Mouse (Mus musculus) kidney, embryonic 15.5 days (tissue): Measurements from ENCODE around the gene Naga. TPM values are rescaled to one million over a fixed set of nuclear protein-coding genes. Genes with fewer than 3 reads are reported as not detected.

Experiments
- ATAC-seq: fragments of 200-750 bp; cut with Nextera tagmentation; replicated peaks from 2 replicates; pipeline ENCODE4 v1.8.0; 2017; ENCODE audit warnings: moderate TSS enrichment; ENCODE audit not compliant: low FRiP score
- H3K27ac ChIP-seq: fragments of 300-500 bp; sonication (generic); 2 replicates; pipeline ENCODE4 v1.5.1; 2015; ENCODE audit warnings: mild to moderate bottlenecking, inconsistent platforms
- H3K27me3 ChIP-seq: fragments of 300-500 bp; sonication (generic); 2 replicates; pipeline ENCODE4 v1.6.1; 2015; ENCODE audit warnings: inconsistent platforms
- H3K36me3 ChIP-seq: fragments of 300-500 bp; sonication (generic); 2 replicates; pipeline ENCODE4 v1.6.1; 2015; ENCODE audit warnings: inconsistent platforms
- H3K4me1 ChIP-seq: fragments of 300-500 bp; sonication (generic); 2 replicates; pipeline ENCODE4 v1.6.1; 2015; ENCODE audit warnings: inconsistent platforms
- H3K4me2 ChIP-seq: fragments of 300-500 bp; sonication (generic); 2 replicates; pipeline ENCODE4 v1.6.1; 2015; ENCODE audit warnings: moderate library complexity, mild to moderate bottlenecking, inconsistent platforms
- H3K4me3 ChIP-seq: fragments of 300-500 bp; sonication (generic); replicated peaks from 2 replicates; pipeline ENCODE4 v1.5.1; 2015; ENCODE audit warnings: mild to moderate bottlenecking, inconsistent platforms
- H3K9ac ChIP-seq: fragments of 300-500 bp; sonication (generic); 2 replicates; pipeline ENCODE4 v1.6.1; 2015; ENCODE audit warnings: mild to moderate bottlenecking, inconsistent platforms
- H3K9me3 ChIP-seq: fragments of 300-500 bp; sonication (generic); replicated peaks from 2 replicates; pipeline ENCODE4 v1.6.1; 2016; ENCODE audit warnings: inconsistent platforms
- WGBS: fragments of 180-500 bp; shearing (Covaris S2); methylation state at CpG from one replicate; pipeline ENCODE4 v1.1.7; 2015; ENCODE audit warnings: mixed read lengths; 5-methylcytosine and 5-hydroxymethylcytosine counted together
- polyA plus RNA-seq: library from polyadenylated mRNA; unstranded; fragments of >200 nt; fragmentation: Nextera tagmentation; extraction: Ambion mirVana; gene quantifications from 2 replicates; pipeline ENCODE4 v1.2.1, GENCODE M21; 2015

Gene Naga
- polyA plus RNA-seq, 1 experiment from 2014 or later = 61.7 TPM

GRCm38 (mm10) chr15:82342543-82342935 lies 3.8 kb upstream of the Naga start:
- Histone ChIP-seq H3K9me3 (no peaks in the 10 kb centered on the region), H3K4me3 (no peak overlapping the region), H3K27ac (no peak overlapping the region), H3K9ac (no peak overlapping the region), H3K4me2 (peak overlapping the region; percentile 82; the same call in 1 of the 2 replicates), H3K27me3 (no peaks in the 10 kb centered on the region), H3K36me3 (no peaks in the 10 kb centered on the region), H3K4me1 (peaks cover 61% of the 10 kb centered on the region)
- ATAC-seq = no peak
- WGBS = 76% methylated on average over 5 of the region's 5 CpGs

DNA sequence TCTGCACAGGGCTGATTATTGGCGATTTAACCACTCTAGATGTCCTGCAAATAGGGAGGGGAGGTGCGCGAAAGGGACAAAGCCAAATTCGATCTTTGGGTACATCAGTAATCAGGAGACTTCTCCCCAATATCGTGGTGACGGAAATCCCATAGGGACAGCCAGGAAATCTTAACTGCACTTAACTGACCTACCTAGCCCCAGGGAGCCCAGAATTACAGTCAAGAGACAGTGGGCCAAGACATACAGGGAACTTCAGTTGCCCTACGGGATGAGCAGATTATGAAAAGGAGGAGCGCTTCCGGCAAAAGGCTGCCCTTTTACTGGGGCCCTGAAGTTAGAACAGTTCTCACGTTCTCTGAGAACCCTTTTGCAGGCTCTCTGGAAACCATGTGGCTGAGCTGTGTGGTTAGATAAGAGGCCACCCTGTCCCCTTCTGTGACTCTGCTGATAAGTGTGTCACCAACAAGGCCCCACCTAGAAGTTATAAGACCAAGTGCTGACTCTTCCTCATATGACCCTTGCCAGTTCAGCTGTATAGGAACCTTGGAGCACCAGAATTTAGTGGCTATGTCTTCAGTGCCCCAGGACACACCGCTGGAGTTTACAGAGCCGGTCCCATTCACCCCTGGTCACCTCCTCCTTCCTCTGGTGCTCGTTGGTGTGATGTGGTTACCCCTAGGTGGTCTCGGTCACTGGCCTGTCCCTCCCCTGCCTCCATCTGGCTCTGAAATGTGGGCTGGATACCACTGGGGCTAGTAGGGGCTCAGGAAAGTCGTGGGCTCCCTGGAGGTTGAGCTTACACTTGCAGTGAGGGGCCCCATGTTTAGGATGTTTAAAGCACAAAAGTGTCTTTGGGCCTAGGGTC lies 3.2 kb upstream of the Naga start:
- H3K27me3 ChIP-seq = no peaks in the 10 kb centered on the region
- H3K4me1 ChIP-seq = peaks cover 59% of the 10 kb centered on the region
- peak overlapping the region; percentile 82 for H3K4me2 ChIP-seq
- no peaks in the 10 kb centered on the region for H3K9me3 ChIP-seq
- peak overlapping the region; percentile 49 for H3K4me3 ChIP-seq
- WGBS = 58% methylated on average over 15 of the region's 15 CpGs
- peak overlapping the region; percentile 62 for H3K9ac ChIP-seq
- no peak for ATAC-seq
- no peaks in the 10 kb centered on the region for H3K36me3 ChIP-seq
- H3K27ac ChIP-seq = peak overlapping the region; percentile 82

- no peaks in the 10 kb centered on the region for H3K9me3 ChIP-seq
- H3K27me3 ChIP-seq = no peaks in the 10 kb centered on the region
- H3K36me3 ChIP-seq = peaks cover 6% of the 10 kb centered on the region
- H3K9ac ChIP-seq = peak overlapping the region; percentile 62
- peak overlapping the region; percentile 49 for H3K4me3 ChIP-seq
- peak; percentile 3; the same call in 1 of the 2 replicates for ATAC-seq
- H3K27ac ChIP-seq = peak overlapping the region; percentile 82
- peak overlapping the region; percentile 82 for H3K4me2 ChIP-seq
- WGBS = under 1% methylated on average over 39 of the region's 40 CpGs
- H3K4me1 ChIP-seq = peaks cover 56% of the 10 kb centered on the region
These were observed 2.3 kb upstream of the Naga start for GRCm38 (mm10) chr15:82341036-82341501.

DNA sequence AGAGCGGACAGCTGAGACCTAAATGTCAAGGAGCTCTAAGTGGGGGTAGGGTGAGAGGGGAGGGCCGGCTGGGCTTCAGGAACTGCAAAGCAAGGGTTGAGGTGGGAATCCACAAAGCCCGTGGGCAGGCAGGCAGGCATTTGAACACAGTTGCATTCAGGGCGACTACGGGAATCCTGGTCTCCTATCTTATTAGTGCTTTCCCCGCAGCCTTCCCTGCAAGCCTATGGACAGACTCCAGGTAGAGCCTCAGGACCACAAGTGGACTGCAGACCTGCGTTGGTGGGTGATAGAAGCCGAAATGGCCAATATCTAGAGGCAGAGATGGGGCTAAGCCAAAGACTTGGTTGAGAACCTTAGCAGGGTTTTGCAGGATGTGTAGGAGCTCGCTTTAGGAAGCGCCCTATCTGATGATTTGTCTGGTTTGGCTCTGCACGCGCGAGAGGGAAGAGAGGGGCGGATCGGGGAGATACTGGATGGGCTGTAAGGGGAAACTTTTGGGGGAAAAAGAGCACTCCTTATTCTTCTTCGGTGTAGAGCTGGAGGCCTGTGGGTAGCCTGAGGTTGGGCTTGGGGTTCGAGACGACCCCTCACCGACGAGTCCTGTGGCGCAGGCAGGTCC lies 1.8 kb upstream of the Naga start:
- H3K9me3 ChIP-seq = no peaks in the 10 kb centered on the region
- H3K4me2 ChIP-seq = peak overlapping the region; percentile 82
- no peak for ATAC-seq
- H3K4me3 ChIP-seq = peak overlapping the region; percentile 49
- H3K27me3 ChIP-seq = no peaks in the 10 kb centered on the region
- WGBS = 38% methylated on average over 21 of the region's 21 CpGs
- H3K4me1 ChIP-seq = peaks cover 56% of the 10 kb centered on the region
- peaks cover 10% of the 10 kb centered on the region for H3K36me3 ChIP-seq
- H3K27ac ChIP-seq = peak overlapping the region; percentile 82
- H3K9ac ChIP-seq = peak overlapping the region; percentile 62

- Histone ChIP-seq H3K4me1 (peaks cover 56% of the 10 kb centered on the region), H3K36me3 (peaks cover 18% of the 10 kb centered on the region), H3K9ac (no peak overlapping the region), H3K9me3 (no peaks in the 10 kb centered on the region), H3K27ac (peak overlapping the region; percentile 82; the same call in 1 of the 2 replicates), H3K4me3 (no peak overlapping the region; the same call in 1 of the 2 replicates), H3K4me2 (no peak overlapping the region), H3K27me3 (no peaks in the 10 kb centered on the region)
- 73% methylated on average over 8 of the region's 8 CpGs for WGBS
- ATAC-seq = no peak
These were observed 1.0 kb upstream of the Naga start for GRCm38 (mm10) chr15:82339634-82340254.

GRCm38 (mm10) chr15:82339150-82339549 lies 425 bp upstream of the Naga start:
- H3K9me3 ChIP-seq = no peaks in the 10 kb centered on the region
- peak overlapping the region; percentile 54 for H3K4me3 ChIP-seq
- H3K9ac ChIP-seq = peak overlapping the region; percentile 53; the same call in 1 of the 2 replicates
- peak overlapping the region; percentile 82; the same call in 1 of the 2 replicates for H3K27ac ChIP-seq
- peak overlapping the region; percentile 65 for H3K4me2 ChIP-seq
- H3K4me1 ChIP-seq = peaks cover 56% of the 10 kb centered on the region
- peaks cover 24% of the 10 kb centered on the region for H3K36me3 ChIP-seq
- 60% methylated on average over 10 of the region's 10 CpGs for WGBS
- H3K27me3 ChIP-seq = no peaks in the 10 kb centered on the region
- ATAC-seq = no peak

GRCm38 (mm10) chr15:82337875-82338274 lies 850 bp downstream of the Naga start:
- WGBS = 27% methylated on average over 4 of the region's 4 CpGs
- H3K27ac ChIP-seq = 0 out of 2 replicates have a peak overlapping the region, but pooled peaks have one; percentile 33
- peaks cover 31% of the 10 kb centered on the region for H3K36me3 ChIP-seq
- ATAC-seq = no peak
- H3K9me3 ChIP-seq = no peaks in the 10 kb centered on the region
- peak overlapping the region; percentile 53 for H3K9ac ChIP-seq
- peaks cover 50% of the 10 kb centered on the region for H3K4me1 ChIP-seq
- H3K27me3 ChIP-seq = no peaks in the 10 kb centered on the region
- peak overlapping the region; percentile 54 for H3K4me3 ChIP-seq
- peak overlapping the region; percentile 65 for H3K4me2 ChIP-seq

- Histone ChIP-seq H3K9me3 (no peaks in the 10 kb centered on the region), H3K9ac (no peak overlapping the region), H3K36me3 (peaks cover 34% of the 10 kb centered on the region), H3K27me3 (no peaks in the 10 kb centered on the region), H3K4me1 (peaks cover 39% of the 10 kb centered on the region), H3K27ac (no peak overlapping the region), H3K4me2 (no peak overlapping the region), H3K4me3 (no peak overlapping the region)
- WGBS = 90% methylated on average over 12 of the region's 12 CpGs
- no peak for ATAC-seq
These were observed 2.1 kb downstream of the Naga start for GRCm38 (mm10) chr15:82336629-82337028.

GRCm38 (mm10) chr15:82335194-82335593 lies 3.5 kb downstream of the Naga start:
- WGBS = 96% methylated on average over 4 of the region's 4 CpGs
- H3K4me2 ChIP-seq = no peak overlapping the region
- H3K27ac ChIP-seq = no peak overlapping the region
- H3K9ac ChIP-seq = no peak overlapping the region
- H3K9me3 ChIP-seq = no peaks in the 10 kb centered on the region
- no peak for ATAC-seq
- no peak overlapping the region for H3K4me3 ChIP-seq
- no peaks in the 10 kb centered on the region for H3K27me3 ChIP-seq
- H3K4me1 ChIP-seq = peaks cover 24% of the 10 kb centered on the region
- H3K36me3 ChIP-seq = peaks cover 40% of the 10 kb centered on the region

GRCm38 (mm10) chr15:82325382-82325781 lies 13.3 kb downstream of the Naga start:
- no peak overlapping the region for H3K4me3 ChIP-seq
- H3K27ac ChIP-seq = no peak overlapping the region
- WGBS = 70% methylated on average over 2 of the region's 2 CpGs
- H3K36me3 ChIP-seq = peaks cover 12% of the 10 kb centered on the region
- no peaks in the 10 kb centered on the region for H3K9me3 ChIP-seq
- H3K4me1 ChIP-seq = 0 out of 2 replicates have a peak, but pooled peaks cover 5% of the 10 kb centered on the region
- no peak for ATAC-seq
- H3K27me3 ChIP-seq = no peaks in the 10 kb centered on the region
- H3K9ac ChIP-seq = no peak overlapping the region
- H3K4me2 ChIP-seq = no peak overlapping the region

DNA sequence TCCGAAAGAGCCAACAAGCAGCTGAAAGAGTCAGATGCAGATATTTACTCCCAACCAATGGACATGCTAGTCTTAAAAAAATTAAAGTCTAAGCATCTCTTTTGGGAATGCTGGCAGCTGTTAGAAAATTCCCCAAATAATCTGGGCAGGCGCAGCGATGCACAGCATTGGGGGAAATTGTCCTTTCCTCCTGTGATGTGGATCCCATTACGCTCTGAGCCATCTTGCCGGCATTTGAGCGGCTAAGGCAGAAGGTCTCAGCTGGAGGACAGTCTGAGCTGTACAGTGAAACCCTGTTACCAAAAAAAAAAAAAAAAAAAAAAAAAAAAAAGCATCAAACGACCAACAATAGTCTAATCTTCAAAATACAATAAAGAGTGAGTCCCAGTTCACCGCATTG lies 16.5 kb downstream of the Naga start:
- no peak overlapping the region for H3K4me2 ChIP-seq
- WGBS = 76% methylated on average over 8 of the region's 8 CpGs
- no peak overlapping the region for H3K9ac ChIP-seq
- H3K36me3 ChIP-seq = no peaks in the 10 kb centered on the region
- no peaks in the 10 kb centered on the region for H3K27me3 ChIP-seq
- H3K4me1 ChIP-seq = 0 out of 2 replicates have a peak, but pooled peaks cover 5% of the 10 kb centered on the region
- no peak for ATAC-seq
- H3K9me3 ChIP-seq = no peaks in the 10 kb centered on the region
- no peak overlapping the region for H3K4me3 ChIP-seq
- no peak overlapping the region for H3K27ac ChIP-seq

DNA sequence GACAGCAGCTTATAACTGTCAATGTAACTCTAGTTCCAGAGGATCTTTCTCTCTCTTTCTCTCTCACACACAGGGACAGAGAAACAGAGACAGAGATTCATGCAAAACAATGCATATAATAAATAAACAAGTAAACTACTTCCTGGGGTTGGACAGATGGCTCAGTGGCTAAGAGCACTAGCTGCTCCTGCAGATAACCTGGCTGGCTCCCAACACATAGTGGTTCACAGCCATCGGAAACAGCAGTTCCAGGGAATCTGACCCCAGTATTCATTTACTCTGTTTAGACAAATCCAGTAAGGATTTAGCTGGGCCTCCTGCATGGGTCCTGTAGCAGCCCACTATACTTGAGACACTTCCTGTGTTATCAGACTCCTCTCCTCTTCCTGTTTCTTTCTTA lies 19.1 kb downstream of the Naga start:
- Histone ChIP-seq H3K4me1 (peaks cover 17% of the 10 kb centered on the region), H3K27me3 (no peaks in the 10 kb centered on the region), H3K36me3 (no peaks in the 10 kb centered on the region), H3K27ac (no peak overlapping the region), H3K4me2 (no peak overlapping the region), H3K9ac (no peak overlapping the region), H3K9me3 (no peaks in the 10 kb centered on the region), H3K4me3 (no peak overlapping the region)
- WGBS = 48% methylated on average over 1 of the region's 1 CpGs
- ATAC-seq = no peak
